In genomic region chr13:97199123-97199522, GRCm38 (mm10) we compare ENCODE assay signal across 17 mouse cellular contexts.
"Had no signal": no experiment of that assay in that cellular context is flagged by ENCODE, and none has a peak within 500 bp of the region (broad histone marks: within the 10 kb centered on the region; RNA-seq: fewer than 3 reads in every experiment).

No protein-coding gene starts in this region.

- H3K27me3 ChIP-seq: midbrain, embryonic 15.5 days; neural tube, embryonic 13.5 days; neural tube, embryonic 15.5 days had no signal

- H3K9ac ChIP-seq: midbrain, embryonic 12.5 days; midbrain, embryonic 15.5 days had no signal

- ATAC-seq: midbrain, embryonic 15.5 days had no signal

- H3K27ac ChIP-seq: midbrain, embryonic 10.5 days; midbrain, embryonic 12.5 days; midbrain, embryonic 15.5 days; neural tube, embryonic 13.5 days; neural tube, embryonic 15.5 days had no signal

- H3K36me3 ChIP-seq: midbrain, embryonic 10.5 days; midbrain, embryonic 12.5 days; midbrain, embryonic 15.5 days; neural tube, embryonic 13.5 days; neural tube, embryonic 15.5 days had no signal

- DNase-seq: lung, adult 18-20 months; lung, embryonic 14.5 days; lung, postnatal 10 days; lung, postnatal 4 days; retina, postnatal 1 day; right cerebral cortex, adult 18-20 months; right cerebral cortex, postnatal 25 days; right cerebral cortex, postnatal 4 days; spleen, adult 18-20 months; thymus, adult 18-20 months; thymus, postnatal 14 days; thymus, postnatal 36 days had no signal

- H3K9me3 ChIP-seq: midbrain, embryonic 10.5 days; midbrain, embryonic 12.5 days; midbrain, embryonic 15.5 days; neural tube, embryonic 13.5 days; neural tube, embryonic 15.5 days had no signal
